Mouse (Mus musculus) lung, adult 2 months (tissue): ENCODE data around the gene St8sia6.

ENCODE experiments used
- CTCF ChIP-seq: fragments of 200-500 bp; IDR thresholded peaks from 2 replicates; pipeline ENCODE4 v1.5.1; 2011; ENCODE audit warnings: mild to moderate bottlenecking, low read length, control low read depth; ENCODE audit not compliant: insufficient read depth
- POLR2A ChIP-seq: fragments of 200-500 bp; IDR thresholded peaks from 2 replicates; pipeline ENCODE4 v1.6.1; 2011; ENCODE audit warnings: low read depth, mild to moderate bottlenecking, control low read depth, low read length, borderline replicate concordance; ENCODE audit errors: extremely low read depth

GRCm38 (mm10) chr2:13747576-13747975 is 46.3 kb downstream of the St8sia6 start:
- TF ChIP-seq CTCF (no peak), POLR2A (no peak)
